Mouse (Mus musculus) midbrain, embryonic 16.5 days (tissue): Measurements from ENCODE around the gene Ulk4. TPM values are rescaled to one million over a fixed set of nuclear protein-coding genes. Genes with fewer than 3 reads are reported as not detected.

Experiments used
- ATAC-seq: fragments of 200-750 bp; cut with Nextera tagmentation; 2 replicates; pipeline ENCODE4 v1.8.0; 2017; ENCODE audit warnings: moderate TSS enrichment
- H3K27ac ChIP-seq: fragments of 300-500 bp; sonication (generic); 2 replicates; pipeline ENCODE4 v1.5.1; 2014; ENCODE audit warnings: mild to moderate bottlenecking, low read length, mixed read lengths
- H3K27me3 ChIP-seq: fragments of 300-500 bp; sonication (generic); 2 replicates; pipeline ENCODE4 v1.6.1; 2014; ENCODE audit warnings: low read depth, low read length, mixed read lengths; ENCODE audit not compliant: control insufficient read depth, insufficient read depth
- H3K36me3 ChIP-seq: fragments of 300-500 bp; sonication (generic); 2 replicates; pipeline ENCODE4 v1.6.1; 2014; ENCODE audit warnings: mild to moderate bottlenecking, low read length, moderate library complexity, mixed read lengths; ENCODE audit not compliant: control insufficient read depth, insufficient read depth
- H3K4me1 ChIP-seq: fragments of 300-500 bp; sonication (generic); 2 replicates; pipeline ENCODE4 v1.6.1; 2014; ENCODE audit warnings: mild to moderate bottlenecking, low read length, mixed read lengths; ENCODE audit not compliant: control insufficient read depth, insufficient read depth
- H3K4me2 ChIP-seq: fragments of 300-500 bp; sonication (generic); 2 replicates; pipeline ENCODE4 v1.6.1; 2014; ENCODE audit warnings: mild to moderate bottlenecking, low read length, mixed read lengths
- H3K4me3 ChIP-seq: fragments of 300-500 bp; sonication (generic); 2 replicates; pipeline ENCODE4 v1.5.1; 2014; ENCODE audit warnings: low read depth, mild to moderate bottlenecking, low read length, moderate library complexity, mixed read lengths
- H3K9ac ChIP-seq: fragments of 300-500 bp; sonication (generic); 2 replicates; pipeline ENCODE4 v1.6.1; 2014; ENCODE audit warnings: low read depth, low read length, mixed read lengths
- H3K9me3 ChIP-seq: fragments of 300-500 bp; sonication (generic); replicated peaks from 2 replicates; pipeline ENCODE4 v1.6.1; 2014; ENCODE audit warnings: mild to moderate bottlenecking, low read length, mixed read lengths; ENCODE audit not compliant: control insufficient read depth, poor library complexity, severe bottlenecking
- WGBS: fragments of 180-500 bp; shearing (Covaris S2); extraction: QIAGEN DNeasy Blood & Tissue Kit; methylation state at CpG from one replicate; pipeline ENCODE4 v1.1.7; 2014; 5-methylcytosine and 5-hydroxymethylcytosine counted together
- polyA plus RNA-seq: library from polyadenylated mRNA; unstranded; fragments of >200 nt; fragmentation: Nextera tagmentation; extraction: Ambion mirVana; gene quantifications from 2 replicates; pipeline ENCODE4 v1.2.1, GENCODE M21; 2015

Ulk4 gene
- polyA plus RNA-seq, 1 experiment from 2014 or later = 112 TPM

- H3K4me1 ChIP-seq = peaks cover 24% of the 10 kb centered on the region
- H3K27ac ChIP-seq = no peak overlapping the region
- no peak overlapping the region for H3K9ac ChIP-seq
- H3K4me2 ChIP-seq = no peak overlapping the region
- 84% methylated on average over 4 of the region's 4 CpGs for WGBS
- no peaks in the 10 kb centered on the region for H3K36me3 ChIP-seq
- H3K27me3 ChIP-seq = no peaks in the 10 kb centered on the region
- no peak for ATAC-seq
- H3K9me3 ChIP-seq = no peaks in the 10 kb centered on the region
- H3K4me3 ChIP-seq = no peak overlapping the region
These were observed 243.4 kb downstream of the Ulk4 start for GRCm38 (mm10) chr9:121033596-121033995.

GRCm38 (mm10) chr9:121032322-121032964 is 244.6 kb downstream of the Ulk4 start:
- Histone ChIP-seq H3K27ac (no peak overlapping the region), H3K4me2 (no peak overlapping the region), H3K27me3 (no peaks in the 10 kb centered on the region), H3K36me3 (no peaks in the 10 kb centered on the region), H3K9me3 (no peaks in the 10 kb centered on the region), H3K4me3 (no peak overlapping the region), H3K4me1 (peaks cover 12% of the 10 kb centered on the region), H3K9ac (no peak overlapping the region)
- WGBS = 33% methylated on average over 10 of the region's 10 CpGs
- peak; percentile 48; the same call in 1 of the 2 replicates for ATAC-seq

- no peaks in the 10 kb centered on the region for H3K27me3 ChIP-seq
- 35% methylated on average over 10 of the region's 10 CpGs for WGBS
- no peaks in the 10 kb centered on the region for H3K9me3 ChIP-seq
- H3K9ac ChIP-seq = no peak overlapping the region
- no peak overlapping the region for H3K4me2 ChIP-seq
- no peak for ATAC-seq
- H3K4me3 ChIP-seq = no peak overlapping the region
- H3K36me3 ChIP-seq = no peaks in the 10 kb centered on the region
- H3K27ac ChIP-seq = no peak overlapping the region
- H3K4me1 ChIP-seq = no peaks in the 10 kb centered on the region
These were observed 246.0 kb downstream of the Ulk4 start for GRCm38 (mm10) chr9:121030949-121031348.

GRCm38 (mm10) chr9:121029786-121030185 is 247.2 kb downstream of the Ulk4 start:
- H3K4me2 ChIP-seq = no peak overlapping the region
- H3K9me3 ChIP-seq = no peaks in the 10 kb centered on the region
- H3K27me3 ChIP-seq = no peaks in the 10 kb centered on the region
- 32% methylated on average over 9 of the region's 9 CpGs for WGBS
- H3K4me1 ChIP-seq = no peaks in the 10 kb centered on the region
- no peak overlapping the region for H3K4me3 ChIP-seq
- ATAC-seq = no peak
- no peaks in the 10 kb centered on the region for H3K36me3 ChIP-seq
- no peak overlapping the region for H3K27ac ChIP-seq
- no peak overlapping the region for H3K9ac ChIP-seq

GRCm38 (mm10) chr9:121023526-121024264 is 253.3 kb downstream of the Ulk4 start:
- no peak overlapping the region for H3K9ac ChIP-seq
- no peaks in the 10 kb centered on the region for H3K36me3 ChIP-seq
- H3K27me3 ChIP-seq = no peaks in the 10 kb centered on the region
- 80% methylated on average over 14 of the region's 14 CpGs for WGBS
- H3K4me1 ChIP-seq = no peaks in the 10 kb centered on the region
- no peak overlapping the region for H3K4me3 ChIP-seq
- no peaks in the 10 kb centered on the region for H3K9me3 ChIP-seq
- 0 out of 2 replicates have a peak, but pooled peaks have one; percentile 36 for ATAC-seq
- H3K27ac ChIP-seq = no peak overlapping the region
- no peak overlapping the region for H3K4me2 ChIP-seq

GRCm38 (mm10) chr9:121020360-121020759 is 256.6 kb downstream of the Ulk4 start:
- H3K27me3 ChIP-seq = no peaks in the 10 kb centered on the region
- 57% methylated on average over 11 of the region's 11 CpGs for WGBS
- no peak overlapping the region for H3K9ac ChIP-seq
- H3K9me3 ChIP-seq = no peaks in the 10 kb centered on the region
- peak; percentile 46; the same call in 1 of the 2 replicates for ATAC-seq
- no peak overlapping the region for H3K27ac ChIP-seq
- no peak overlapping the region for H3K4me3 ChIP-seq
- H3K4me1 ChIP-seq = no peaks in the 10 kb centered on the region
- H3K4me2 ChIP-seq = no peak overlapping the region
- no peaks in the 10 kb centered on the region for H3K36me3 ChIP-seq

- H3K27ac ChIP-seq = no peak overlapping the region
- 52% methylated on average over 13 of the region's 13 CpGs for WGBS
- H3K4me1 ChIP-seq = no peaks in the 10 kb centered on the region
- H3K4me2 ChIP-seq = no peak overlapping the region
- ATAC-seq = peak; percentile 44; the same call in 1 of the 2 replicates
- no peak overlapping the region for H3K4me3 ChIP-seq
- H3K36me3 ChIP-seq = no peaks in the 10 kb centered on the region
- no peak overlapping the region for H3K9ac ChIP-seq
- H3K9me3 ChIP-seq = no peaks in the 10 kb centered on the region
- no peaks in the 10 kb centered on the region for H3K27me3 ChIP-seq
These were observed 257.1 kb downstream of the Ulk4 start for GRCm38 (mm10) chr9:121019932-121020331.

GRCm38 (mm10) chr9:121018524-121019315 is 258.3 kb downstream of the Ulk4 start:
- Histone ChIP-seq H3K4me3 (no peak overlapping the region), H3K27ac (no peak overlapping the region), H3K4me1 (no peaks in the 10 kb centered on the region), H3K27me3 (no peaks in the 10 kb centered on the region), H3K4me2 (no peak overlapping the region), H3K36me3 (no peaks in the 10 kb centered on the region), H3K9ac (no peak overlapping the region), H3K9me3 (no peaks in the 10 kb centered on the region)
- 88% methylated on average over 2 of the region's 2 CpGs for WGBS
- ATAC-seq = no peak
